Mouse (Mus musculus) kidney, adult 2 months (tissue): ENCODE measurements around the gene Cdc42ep2.

Experiments used
- CTCF ChIP-seq: fragments of 200-500 bp; conservative IDR thresholded peaks from 2 replicates; pipeline ENCODE4 v1.5.1; 2011; ENCODE audit warnings: low read depth, mild to moderate bottlenecking, control low read depth, low read length, moderate library complexity, mixed read lengths; ENCODE audit not compliant: insufficient read depth, insufficient read length
- POLR2A ChIP-seq: fragments of 200-500 bp; IDR thresholded peaks from one replicate; pipeline ENCODE4 v1.6.1; 2011; ENCODE audit warnings: low read depth, low read length, control low read depth

DNA sequence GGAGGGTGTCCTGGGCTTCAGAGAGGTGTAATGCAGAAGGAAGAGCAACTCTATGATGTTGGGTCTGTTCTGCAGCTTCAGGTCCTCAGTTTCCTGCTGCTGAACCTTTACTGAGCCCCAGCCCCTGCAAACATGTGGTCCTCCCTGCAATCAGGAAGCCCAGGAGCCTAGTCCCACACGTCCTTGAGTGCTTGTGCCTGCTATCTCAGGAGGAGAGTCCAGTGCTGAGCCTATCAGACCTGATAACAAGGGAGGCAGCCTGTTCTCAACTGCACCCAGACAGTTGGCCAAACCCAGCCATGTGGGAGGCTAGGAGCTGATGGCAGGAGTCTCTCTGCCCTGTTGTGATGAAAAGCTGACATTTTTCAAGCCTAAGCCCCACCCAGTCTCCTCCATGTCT is 40.7 kb downstream of the Cdc42ep2 start:
- TF ChIP-seq CTCF (no peak), POLR2A (no peak)
